Mouse (Mus musculus): ENCODE results near the gene D10Jhu81e. TPM values are rescaled to one million over a fixed set of nuclear protein-coding genes. Genes with fewer than 3 reads are reported as not detected.

D10Jhu81e gene
- polyA plus RNA-seq, 1 experiment, result 16.6 TPM

DNA sequence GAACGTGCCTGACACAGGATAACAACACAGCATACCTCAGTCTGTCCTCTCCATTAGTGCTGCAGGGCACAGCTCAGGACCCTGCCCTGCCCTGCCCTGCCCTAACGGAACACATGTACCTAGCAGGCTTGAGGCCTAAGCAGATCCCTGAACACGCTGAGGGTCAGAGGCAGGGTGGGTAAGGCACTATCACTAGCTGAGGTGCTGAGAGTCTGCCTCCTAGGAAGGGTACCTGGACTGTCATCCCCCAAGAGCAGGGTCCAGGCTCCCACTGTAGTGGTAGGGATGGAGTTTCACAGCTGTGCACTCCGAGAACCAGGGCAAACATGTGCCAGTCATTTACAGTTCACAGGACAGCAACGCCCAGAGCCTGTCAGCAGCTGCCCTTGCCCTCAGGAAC is 4.9 kb upstream of the D10Jhu81e start:
- no peak overlapping the region for H3K27ac ChIP-seq (ENCODE audit: insufficient read depth, low read length)
- peaks cover 54% of the 10 kb centered on the region for H3K36me3 ChIP-seq (ENCODE audit: control insufficient read depth, insufficient read depth, low read length, poor library complexity, severe bottlenecking)
- no peaks in the 10 kb centered on the region for H3K4me1 ChIP-seq (ENCODE audit: control insufficient read depth, insufficient read depth, low read length)
- TF ChIP-seq POLR2A (IDR thresholded peaks at IDR 0.05; ENCODE audit: insufficient read depth, low read length), result no peak
- TF ChIP-seq EP300 (IDR thresholded peaks at IDR 0.05; ENCODE audit: insufficient read depth, low read depth, low read length), result no peak
- no peaks in the 10 kb centered on the region for H3K27me3 ChIP-seq (ENCODE audit: control insufficient read depth, insufficient read depth, low read length, poor library complexity, severe bottlenecking)
- no peaks in the 10 kb centered on the region for H3K9me3 ChIP-seq (replicated peaks; ENCODE audit: control insufficient read depth, insufficient read depth, low read length, poor library complexity, severe bottlenecking)
- H3K9ac ChIP-seq (ENCODE audit: low read depth, poor library complexity, severe bottlenecking), result no peak overlapping the region
- no peak overlapping the region for H3K4me3 ChIP-seq (ENCODE audit: low read depth, low read length)

DNA sequence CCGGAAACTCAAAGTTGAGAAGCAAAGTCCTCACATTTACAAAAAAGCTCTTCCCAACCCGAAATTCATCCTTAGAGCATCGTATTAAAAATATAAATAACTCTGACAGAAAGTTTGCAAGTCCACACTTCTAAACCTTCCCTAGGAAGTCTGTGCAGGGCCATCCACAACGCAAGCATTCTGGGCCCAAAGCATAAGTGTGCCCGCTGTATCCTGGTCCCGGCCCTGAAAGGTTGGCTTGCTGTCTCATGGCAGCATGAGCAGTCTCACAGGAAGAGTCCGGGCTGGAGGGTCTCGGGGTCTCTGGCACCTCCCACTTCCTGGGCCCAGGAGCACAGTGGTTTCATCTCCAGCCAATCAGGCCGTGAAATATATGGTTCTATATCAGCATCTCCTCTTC is 2.0 kb upstream of the D10Jhu81e start:
- H3K9ac ChIP-seq (ENCODE audit: low read depth, poor library complexity, severe bottlenecking), result no peak overlapping the region
- no peak overlapping the region for H3K27ac ChIP-seq (ENCODE audit: insufficient read depth, low read length)
- H3K9me3 ChIP-seq (replicated peaks; ENCODE audit: control insufficient read depth, insufficient read depth, low read length, poor library complexity, severe bottlenecking), result no peaks in the 10 kb centered on the region
- TF ChIP-seq POLR2A (IDR thresholded peaks at IDR 0.05; ENCODE audit: insufficient read depth, low read length), result no peak
- TF ChIP-seq CTCF (IDR thresholded peaks at IDR 0.05; ENCODE audit: low read depth, low read length), result no peak
- no peak for TF ChIP-seq EP300 (IDR thresholded peaks at IDR 0.05; ENCODE audit: insufficient read depth, low read depth, low read length)
- H3K4me1 ChIP-seq (ENCODE audit: control insufficient read depth, insufficient read depth, low read length), result no peaks in the 10 kb centered on the region
- no peaks in the 10 kb centered on the region for H3K27me3 ChIP-seq (ENCODE audit: control insufficient read depth, insufficient read depth, low read length, poor library complexity, severe bottlenecking)
- H3K36me3 ChIP-seq (ENCODE audit: control insufficient read depth, insufficient read depth, low read length, poor library complexity, severe bottlenecking), result peaks cover 34% of the 10 kb centered on the region
- H3K4me3 ChIP-seq (ENCODE audit: low read depth, low read length), result no peak overlapping the region

DNA sequence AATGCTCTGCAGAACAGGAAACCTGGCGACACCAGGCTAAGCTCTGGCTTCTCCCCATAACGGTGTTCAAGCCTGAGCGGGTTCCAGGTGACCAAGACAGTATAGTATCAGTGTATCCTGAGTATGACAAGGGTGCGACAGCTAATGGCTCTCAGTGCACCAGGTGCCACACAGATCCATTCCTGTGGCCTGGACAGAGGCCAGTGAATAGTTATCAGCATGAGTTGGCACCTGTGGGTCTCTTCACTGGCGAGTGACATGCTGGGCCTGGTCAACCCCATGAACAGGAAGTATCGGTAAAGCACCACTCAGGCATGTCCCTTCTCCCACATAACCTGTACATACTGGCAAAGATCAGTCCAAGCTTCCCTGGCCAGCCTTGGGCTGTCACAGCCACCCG is 1.5 kb upstream of the D10Jhu81e start:
- H3K36me3 ChIP-seq (ENCODE audit: control insufficient read depth, insufficient read depth, low read length, poor library complexity, severe bottlenecking), result peaks cover 31% of the 10 kb centered on the region
- no peak overlapping the region for H3K4me3 ChIP-seq (ENCODE audit: low read depth, low read length)
- H3K9me3 ChIP-seq (replicated peaks; ENCODE audit: control insufficient read depth, insufficient read depth, low read length, poor library complexity, severe bottlenecking), result no peaks in the 10 kb centered on the region
- TF ChIP-seq EP300 (IDR thresholded peaks at IDR 0.05; ENCODE audit: insufficient read depth, low read depth, low read length) (no peak), CTCF (IDR thresholded peaks at IDR 0.05; ENCODE audit: low read depth, low read length) (no peak), POLR2A (IDR thresholded peaks at IDR 0.05; ENCODE audit: insufficient read depth, low read length) (no peak)
- no peaks in the 10 kb centered on the region for H3K27me3 ChIP-seq (ENCODE audit: control insufficient read depth, insufficient read depth, low read length, poor library complexity, severe bottlenecking)
- no peak overlapping the region for H3K27ac ChIP-seq (ENCODE audit: insufficient read depth, low read length)
- H3K9ac ChIP-seq (ENCODE audit: low read depth, poor library complexity, severe bottlenecking), result no peak overlapping the region
- H3K4me1 ChIP-seq (ENCODE audit: control insufficient read depth, insufficient read depth, low read length), result no peaks in the 10 kb centered on the region

DNA sequence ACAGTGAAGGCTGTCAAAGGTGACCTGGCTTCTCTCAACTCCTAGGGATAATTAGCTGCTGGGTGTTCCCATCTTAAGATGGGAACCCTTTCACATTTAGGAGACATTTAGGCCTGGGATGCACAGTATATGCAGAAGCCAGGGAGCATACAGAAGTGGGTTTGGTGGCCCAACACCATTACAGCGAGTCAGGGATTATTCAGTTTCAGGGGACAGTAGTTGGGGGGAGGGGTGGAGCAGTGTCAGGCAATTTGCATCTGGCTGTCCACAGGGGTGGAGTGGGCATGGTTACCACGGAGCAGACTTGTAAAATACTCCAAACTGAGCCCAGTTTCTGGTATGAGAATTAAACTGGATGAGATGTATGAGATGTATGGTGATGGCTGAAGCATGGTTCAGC is 863 bp upstream of the D10Jhu81e start:
- Histone ChIP-seq H3K27me3 (ENCODE audit: control insufficient read depth, insufficient read depth, low read length, poor library complexity, severe bottlenecking) (no peaks in the 10 kb centered on the region), H3K36me3 (ENCODE audit: control insufficient read depth, insufficient read depth, low read length, poor library complexity, severe bottlenecking) (peaks cover 26% of the 10 kb centered on the region), H3K9ac (ENCODE audit: low read depth, poor library complexity, severe bottlenecking) (no peak overlapping the region), H3K4me1 (ENCODE audit: control insufficient read depth, insufficient read depth, low read length) (no peaks in the 10 kb centered on the region), H3K27ac (ENCODE audit: insufficient read depth, low read length) (0 out of 2 replicates have a peak overlapping the region, but pooled peaks have one; percentile 3), H3K9me3 (replicated peaks; ENCODE audit: control insufficient read depth, insufficient read depth, low read length, poor library complexity, severe bottlenecking) (no peaks in the 10 kb centered on the region), H3K4me3 (ENCODE audit: low read depth, low read length) (no peak overlapping the region)
- TF ChIP-seq CTCF (IDR thresholded peaks at IDR 0.05; ENCODE audit: low read depth, low read length) (no peak), EP300 (IDR thresholded peaks at IDR 0.05; ENCODE audit: insufficient read depth, low read depth, low read length) (no peak), POLR2A (IDR thresholded peaks at IDR 0.05; ENCODE audit: insufficient read depth, low read length) (no peak)

DNA sequence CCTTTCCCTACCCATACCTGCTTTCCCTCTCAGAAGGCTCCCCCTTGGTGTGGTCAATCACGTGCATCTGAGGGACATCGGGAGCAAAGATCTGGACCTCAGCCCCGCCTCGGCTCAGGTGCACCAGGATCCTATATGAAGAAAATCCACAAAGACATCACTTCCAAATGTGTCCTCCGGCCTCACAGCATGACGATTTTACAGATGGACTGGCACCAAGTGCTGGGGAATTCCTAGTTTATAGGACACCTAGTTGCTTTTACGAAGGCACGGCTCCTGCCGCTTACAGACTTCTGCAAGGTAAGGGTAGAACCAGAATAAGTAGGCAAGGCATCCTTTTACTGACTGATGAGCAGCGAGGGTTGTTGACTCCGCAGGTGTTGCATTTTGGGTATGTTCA is 790 bp downstream of the D10Jhu81e start:
- H3K4me1 ChIP-seq (ENCODE audit: control insufficient read depth, insufficient read depth, low read length), result no peaks in the 10 kb centered on the region
- no peaks in the 10 kb centered on the region for H3K9me3 ChIP-seq (replicated peaks; ENCODE audit: control insufficient read depth, insufficient read depth, low read length, poor library complexity, severe bottlenecking)
- no peak overlapping the region for H3K27ac ChIP-seq (ENCODE audit: insufficient read depth, low read length)
- H3K9ac ChIP-seq (ENCODE audit: low read depth, poor library complexity, severe bottlenecking), result peak overlapping the region; percentile 53; the same call in 1 of the 2 replicates
- peaks cover 19% of the 10 kb centered on the region for H3K36me3 ChIP-seq (ENCODE audit: control insufficient read depth, insufficient read depth, low read length, poor library complexity, severe bottlenecking)
- no peaks in the 10 kb centered on the region for H3K27me3 ChIP-seq (ENCODE audit: control insufficient read depth, insufficient read depth, low read length, poor library complexity, severe bottlenecking)
- H3K4me3 ChIP-seq (ENCODE audit: low read depth, low read length), result peak overlapping the region; percentile 85
- TF ChIP-seq CTCF (IDR thresholded peaks at IDR 0.05; ENCODE audit: low read depth, low read length), result no peak
- no peak for TF ChIP-seq EP300 (IDR thresholded peaks at IDR 0.05; ENCODE audit: insufficient read depth, low read depth, low read length)
- no peak for TF ChIP-seq POLR2A (IDR thresholded peaks at IDR 0.05; ENCODE audit: insufficient read depth, low read length)

DNA sequence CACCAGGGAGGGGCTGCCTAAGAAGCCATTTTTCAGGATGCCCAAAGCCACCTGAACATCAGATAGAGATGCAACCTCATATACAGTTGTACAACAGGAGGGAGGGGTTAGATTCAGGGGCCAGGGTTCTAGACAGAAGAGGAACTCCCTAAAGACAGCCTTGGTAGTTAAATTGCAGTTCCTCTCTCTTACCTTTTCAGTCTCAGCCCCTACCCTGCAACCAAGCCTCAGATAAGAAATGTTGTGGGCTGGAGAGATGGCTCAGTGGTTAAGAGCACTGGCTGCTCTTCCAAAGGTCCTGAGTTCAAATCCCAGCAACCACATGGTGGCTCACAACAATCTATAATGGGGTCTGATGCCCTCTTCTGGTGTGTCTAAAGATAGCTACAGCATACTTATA is 1.8 kb downstream of the D10Jhu81e start:
- H3K9me3 ChIP-seq (replicated peaks; ENCODE audit: control insufficient read depth, insufficient read depth, low read length, poor library complexity, severe bottlenecking), result no peaks in the 10 kb centered on the region
- peaks cover 9% of the 10 kb centered on the region for H3K36me3 ChIP-seq (ENCODE audit: control insufficient read depth, insufficient read depth, low read length, poor library complexity, severe bottlenecking)
- no peak overlapping the region for H3K4me3 ChIP-seq (ENCODE audit: low read depth, low read length)
- no peaks in the 10 kb centered on the region for H3K4me1 ChIP-seq (ENCODE audit: control insufficient read depth, insufficient read depth, low read length)
- no peaks in the 10 kb centered on the region for H3K27me3 ChIP-seq (ENCODE audit: control insufficient read depth, insufficient read depth, low read length, poor library complexity, severe bottlenecking)
- H3K9ac ChIP-seq (ENCODE audit: low read depth, poor library complexity, severe bottlenecking), result no peak overlapping the region
- H3K27ac ChIP-seq (ENCODE audit: insufficient read depth, low read length), result no peak overlapping the region
- TF ChIP-seq POLR2A (IDR thresholded peaks at IDR 0.05; ENCODE audit: insufficient read depth, low read length) (no peak), EP300 (IDR thresholded peaks at IDR 0.05; ENCODE audit: insufficient read depth, low read depth, low read length) (no peak), CTCF (IDR thresholded peaks at IDR 0.05; ENCODE audit: low read depth, low read length) (no peak)

Measured in ES-Bruce4 (cell line).